ENCODE assay signal across 19 mouse cellular contexts in genomic region chr15:42810871-42811490, GRCm38 (mm10).
"Had no signal": no experiment of that assay in that cellular context is flagged by ENCODE, and none has a peak within 500 bp of the region (broad histone marks: within the 10 kb centered on the region; RNA-seq: fewer than 3 reads in every experiment).

No protein-coding gene starts in this region.

- H3K4me2 ChIP-seq: liver, embryonic 12.5 days; midbrain, embryonic 12.5 days; neural tube, embryonic 13.5 days; neural tube, embryonic 15.5 days had no signal

- H3K4me3 ChIP-seq: liver, embryonic 12.5 days; midbrain, embryonic 10.5 days; midbrain, embryonic 12.5 days; myocyte; neural tube, embryonic 13.5 days; neural tube, embryonic 15.5 days had no signal

- H3K4me1 ChIP-seq: liver, embryonic 12.5 days; midbrain, embryonic 10.5 days; midbrain, embryonic 12.5 days; neural tube, embryonic 13.5 days; neural tube, embryonic 15.5 days had no signal

- H3K36me3 ChIP-seq: liver, embryonic 12.5 days; midbrain, embryonic 10.5 days; midbrain, embryonic 12.5 days; neural tube, embryonic 13.5 days; neural tube, embryonic 15.5 days had no signal

- ATAC-seq: liver, embryonic 12.5 days; midbrain, embryonic 16.5 days had no signal

- H3K9me3 ChIP-seq: liver, embryonic 12.5 days; midbrain, embryonic 10.5 days; midbrain, embryonic 12.5 days; neural tube, embryonic 13.5 days; neural tube, embryonic 15.5 days had no signal

- H3K27me3 ChIP-seq: liver, embryonic 12.5 days; midbrain, embryonic 12.5 days; neural tube, embryonic 13.5 days; neural tube, embryonic 15.5 days had no signal

- H3K9ac ChIP-seq: liver, embryonic 12.5 days; liver, embryonic 14.5 days; midbrain, embryonic 12.5 days; neural tube, embryonic 13.5 days; neural tube, embryonic 15.5 days had no signal

- DNase-seq: lung, postnatal 10 days; lung, postnatal 4 days; midbrain, embryonic 14.5 days; retina, postnatal 1 day; right cerebral cortex, adult 18-20 months; right cerebral cortex, postnatal 25 days; right cerebral cortex, postnatal 4 days; spleen, adult 18-20 months; thymus, adult 18-20 months; thymus, postnatal 14 days; thymus, postnatal 36 days had no signal

- H3K27ac ChIP-seq: liver, embryonic 12.5 days; liver, embryonic 14.5 days; midbrain, embryonic 10.5 days; midbrain, embryonic 12.5 days; neural tube, embryonic 13.5 days; neural tube, embryonic 15.5 days had no signal
